Mouse (Mus musculus): ENCODE results near the gene Fkbp11.

- TF ChIP-seq POLR2A (IDR thresholded peaks at IDR 0.05; ENCODE audit: low read depth, low read length), result no peak
- no peak for TF ChIP-seq CTCF (conservative IDR thresholded peaks at IDR 0.05; ENCODE audit: insufficient read depth, insufficient read length, low read depth, low read length)
Measured at GRCm38 (mm10) chr15:98729791-98730545, 2.0 kb upstream of the Fkbp11 start.
